Mouse (Mus musculus) kidney, postnatal 36 days (tissue): Measurements from ENCODE around the gene Gm47959.
"Not testable (repeated sequence)": the region's sequence is repeated elsewhere in the genome, so short reads cannot be mapped to it uniquely, and the experiment has no call there.

ENCODE experiments used
- DNase-seq, 2 experiments: peaks; one replicate each; pipeline ENCODE4 v3.0.0; 2021 to 2022; ENCODE audit warnings: mixed read lengths in 2 of 2

Gm47959 gene

DNA sequence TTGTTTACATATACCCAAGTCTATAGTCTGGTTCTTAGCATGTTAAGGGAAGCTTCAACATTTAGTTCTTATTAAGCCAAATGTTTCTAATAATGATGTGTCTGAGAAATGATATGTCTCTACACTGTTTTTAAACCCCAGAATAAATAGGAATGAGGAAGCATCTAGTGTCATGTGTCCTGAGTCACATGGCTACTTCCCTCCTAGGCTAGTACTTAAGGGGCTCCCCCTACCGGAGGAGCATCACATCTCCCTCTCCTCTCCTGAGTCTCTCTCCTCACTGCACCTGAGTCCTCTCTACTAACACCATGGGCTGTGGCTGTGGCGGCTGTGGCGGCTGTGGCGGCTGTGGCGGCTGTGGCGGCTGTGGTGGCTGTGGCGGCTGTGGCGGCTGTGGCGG, at the start of gene Gm47959:
TSS of gene Gm47959 (plus strand) at position 243 of the 400 bp plus-strand sequence.
- not testable (repeated sequence) for DNase-seq

DNA sequence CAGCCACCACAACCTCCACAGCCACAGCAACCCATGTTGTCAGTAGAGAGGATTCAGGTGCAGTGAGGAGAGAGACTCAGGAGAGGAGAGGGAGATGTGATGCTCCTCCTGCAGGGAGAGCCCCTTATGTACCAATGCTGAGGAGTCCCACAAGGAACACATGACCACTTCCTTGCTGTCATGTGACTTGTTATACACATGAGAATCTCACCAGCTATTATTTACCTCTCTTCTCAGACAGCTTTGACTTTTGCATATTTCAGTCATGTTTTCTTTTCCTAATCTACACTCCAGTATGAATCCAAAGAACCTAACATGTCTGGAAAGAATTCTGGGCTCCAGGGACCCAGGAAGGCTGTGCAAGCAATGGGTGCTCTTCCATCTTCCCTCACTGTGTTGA, 44.4 kb upstream of the Gm47959 start, which contains the start of gene Gm7544:
TSS of gene Gm7544 (minus strand) at position 101 of the 400 bp plus-strand sequence.
- not testable (repeated sequence) for DNase-seq

DNA sequence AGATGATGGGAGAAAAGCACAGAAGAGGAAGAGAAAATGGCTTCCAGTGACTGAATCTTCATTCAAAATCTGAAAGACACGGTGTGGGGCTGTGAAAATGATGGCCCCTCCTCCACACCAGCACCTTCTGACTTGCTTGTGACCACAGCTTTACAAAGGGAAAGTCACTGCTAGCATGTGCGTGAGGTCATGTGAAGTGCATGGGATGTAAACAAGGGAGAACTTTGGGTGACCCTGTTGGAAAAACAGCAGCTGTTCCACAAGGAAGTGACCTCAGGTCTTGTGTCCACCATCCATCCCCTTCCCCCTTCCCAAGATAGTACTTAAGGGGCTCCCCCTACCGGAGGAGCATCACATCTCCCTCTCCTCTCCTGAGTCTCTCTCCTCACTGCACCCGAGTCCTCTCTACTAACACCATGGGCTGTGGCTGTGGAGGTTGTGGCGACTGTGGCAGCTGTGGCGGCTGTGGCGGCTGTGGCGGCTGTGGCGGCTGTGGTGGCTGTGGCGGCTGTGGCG, 40.4 kb upstream of the Gm47959 start, which contains the start of gene Gm47955:
TSS of gene Gm47955 (plus strand) at position 417 of the 516 bp plus-strand sequence.
- no peak for DNase-seq

DNA sequence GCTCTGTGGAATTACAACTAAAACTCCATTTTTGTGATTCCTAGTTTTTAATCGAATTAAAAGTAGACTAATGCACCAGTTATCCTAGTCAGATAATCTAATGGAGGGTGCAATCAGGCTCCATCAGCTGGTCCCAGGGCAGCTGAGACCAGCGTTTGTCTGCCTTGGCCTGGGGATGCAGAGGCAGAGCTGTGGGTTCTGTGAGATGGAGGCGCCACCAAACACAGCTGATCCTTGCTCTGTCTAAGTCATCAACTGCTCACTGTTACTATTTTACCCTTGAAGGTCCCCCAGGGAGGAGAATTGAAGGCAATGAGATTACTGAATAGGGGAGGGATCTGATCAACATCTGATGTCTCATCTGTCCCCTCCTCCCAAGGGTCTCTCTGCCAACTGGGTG, 33.9 kb upstream of the Gm47959 start:
- no peak for DNase-seq

DNA sequence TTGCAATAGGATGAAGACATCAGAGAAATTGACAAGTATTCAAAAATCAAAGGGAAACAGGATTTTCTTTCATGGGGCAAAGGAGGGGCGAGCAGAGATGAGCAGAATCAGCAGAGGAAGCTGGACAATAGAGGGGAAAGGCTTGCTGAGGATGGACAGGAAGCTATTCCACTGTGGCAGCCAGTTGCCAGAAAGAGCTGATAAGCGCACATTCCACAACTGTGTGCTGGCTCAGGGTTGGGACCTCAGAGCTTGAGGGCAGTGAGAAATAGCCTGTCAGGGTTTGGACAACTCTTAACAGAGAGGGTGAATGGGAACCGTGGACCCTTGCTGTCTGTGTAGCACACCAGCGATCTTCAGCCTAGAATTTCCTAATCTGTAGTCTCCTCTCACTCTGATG, 28.3 kb upstream of the Gm47959 start:
- peak; percentile 26 to 32 for DNase-seq

DNA sequence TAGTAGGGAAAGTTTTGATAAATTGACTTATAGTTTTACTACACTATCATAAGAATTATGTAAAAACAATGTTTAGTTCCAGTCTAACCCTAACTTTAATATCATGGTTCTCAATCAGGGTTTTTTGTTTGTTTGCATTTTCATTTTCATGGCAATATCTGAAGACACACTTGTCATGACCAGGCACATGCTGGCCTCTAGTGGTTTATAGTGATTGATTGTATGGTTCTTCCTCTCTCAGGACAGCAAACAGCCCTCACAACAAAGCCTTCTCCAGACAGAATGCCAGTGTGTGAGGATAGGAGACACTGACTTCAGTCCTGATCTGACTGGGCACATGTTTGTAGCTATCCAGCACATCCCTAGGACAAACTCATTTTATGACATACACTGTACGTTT, 27.1 kb upstream of the Gm47959 start:
- peak; percentile 9 to 42 for DNase-seq

DNA sequence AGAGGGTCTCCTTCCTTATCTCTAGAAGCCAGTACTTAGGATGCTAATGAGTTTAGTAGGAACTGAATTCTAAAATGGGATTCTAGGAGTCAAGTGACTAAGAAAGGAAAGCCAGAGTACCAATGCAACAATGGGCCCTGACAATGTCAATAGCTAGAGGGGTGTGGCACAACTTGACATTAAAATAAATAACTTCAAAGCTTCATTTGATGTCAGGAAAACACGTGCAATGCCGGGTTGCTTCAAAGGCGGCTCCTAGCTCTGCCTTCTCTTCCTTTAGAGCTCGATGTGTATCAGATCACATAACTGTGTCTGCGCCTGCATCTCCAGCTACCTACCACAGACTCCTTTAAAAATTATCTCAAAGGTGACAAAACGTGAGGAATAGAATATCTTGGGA, 26.4 kb upstream of the Gm47959 start:
- no peak for DNase-seq

DNA sequence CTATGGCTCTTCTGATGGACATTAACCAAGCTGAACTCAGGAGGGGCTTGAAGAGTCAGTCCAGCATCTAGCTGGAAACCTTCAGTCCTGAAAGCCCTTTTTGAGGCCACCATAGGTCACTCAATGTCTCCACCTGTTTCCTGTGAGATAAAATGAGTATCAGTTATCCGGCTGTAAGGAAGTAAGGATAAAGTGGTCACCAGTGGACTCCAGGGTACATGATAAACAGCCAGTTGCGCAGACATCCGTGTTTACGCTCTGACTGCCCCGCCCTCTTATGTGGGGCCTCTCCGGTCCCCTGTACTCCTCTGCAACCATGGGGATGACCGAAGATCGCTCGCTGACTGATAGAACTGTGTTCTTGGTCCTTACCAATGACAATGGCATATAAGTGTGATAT, 26.0 kb upstream of the Gm47959 start:
- peak in 1 of 2 experiments; percentile 10 for DNase-seq

DNA sequence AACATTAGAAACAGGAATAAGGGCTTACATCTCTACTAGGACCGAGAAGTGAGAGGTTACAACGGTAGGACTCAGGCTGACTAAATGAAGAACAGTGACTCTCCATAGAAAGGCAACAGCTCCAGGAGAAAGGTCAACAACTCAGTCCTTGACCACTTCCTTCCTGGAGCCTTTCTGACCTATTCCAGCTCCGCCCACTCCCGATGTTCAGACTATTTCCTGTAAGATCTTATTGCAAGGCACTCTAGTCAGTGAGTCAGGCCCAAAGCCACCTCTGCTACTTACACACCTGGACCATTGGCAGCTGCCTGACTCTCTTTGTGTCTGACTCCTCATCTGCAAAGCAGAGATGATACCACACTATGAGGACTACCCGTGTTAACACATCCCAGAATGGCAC, 24.6 kb upstream of the Gm47959 start:
- peak; percentile 21 to 29 for DNase-seq

DNA sequence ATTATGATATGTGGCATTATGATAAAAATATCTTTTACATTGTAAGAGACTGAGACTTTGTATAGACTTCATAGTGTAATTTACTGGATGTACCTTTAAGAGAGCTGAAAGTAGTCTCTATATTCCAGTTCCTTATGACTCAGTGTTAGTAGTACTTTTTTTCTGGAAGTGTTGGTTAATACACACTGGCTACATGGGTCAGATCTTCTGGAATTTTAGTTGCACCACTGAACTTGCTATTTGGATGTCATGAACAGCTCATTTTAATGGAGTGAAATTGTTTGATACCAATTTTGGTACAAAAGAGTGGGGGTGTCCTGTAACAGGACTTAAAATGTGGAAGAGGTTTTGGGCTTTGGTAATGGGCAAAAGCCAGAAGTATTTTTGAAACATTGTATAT, 22.5 kb upstream of the Gm47959 start:
- no peak for DNase-seq

DNA sequence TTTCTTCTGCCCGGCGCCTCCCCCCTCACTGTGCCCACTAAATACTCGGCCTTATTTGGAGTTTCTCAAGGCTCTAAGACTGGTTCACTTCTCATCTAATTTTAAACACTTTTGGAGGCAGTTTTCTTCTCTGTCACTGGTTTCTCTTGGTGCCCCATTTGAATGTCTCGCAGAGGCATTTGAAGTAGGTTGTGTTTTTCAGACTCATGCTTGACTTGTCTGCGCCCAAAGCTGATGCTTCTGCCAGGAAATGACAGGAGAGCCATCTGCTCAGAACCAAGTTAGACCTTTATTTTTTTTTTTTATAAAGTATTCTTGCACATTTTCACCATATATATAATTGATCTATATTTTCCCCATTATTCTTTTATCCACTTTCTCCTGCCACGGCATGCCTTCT, 13.6 kb upstream of the Gm47959 start:
- no peak for DNase-seq

DNA sequence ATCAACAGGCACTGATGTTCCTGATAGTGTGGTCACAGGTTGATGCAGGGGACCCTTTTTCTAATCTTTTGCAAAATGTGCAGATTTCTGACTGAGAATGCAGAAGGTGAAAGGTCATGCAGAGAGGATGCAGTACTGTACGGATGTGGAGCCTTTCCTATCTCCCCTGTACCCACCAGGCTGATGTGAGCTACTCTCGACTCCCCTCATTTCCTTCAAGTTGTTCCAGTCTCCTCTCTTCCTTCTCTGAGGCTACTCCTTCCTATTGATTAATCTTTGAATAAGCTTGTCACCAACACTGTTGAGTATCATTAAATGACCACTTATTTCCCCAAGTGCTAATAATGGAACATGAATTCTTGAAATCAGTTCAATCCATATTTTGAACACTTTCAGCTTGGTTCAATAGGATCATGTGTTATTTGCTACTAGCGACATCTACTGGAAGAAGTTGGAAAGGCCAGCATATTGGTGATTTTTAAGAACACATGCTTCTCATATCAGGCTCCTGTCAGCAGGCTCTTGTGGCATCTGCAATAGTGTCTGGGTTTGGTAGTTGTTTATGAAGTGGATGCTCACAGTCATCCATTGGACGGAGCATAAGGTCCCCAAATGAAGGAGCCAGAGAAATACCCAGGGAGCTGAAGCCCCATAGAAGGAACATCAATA, 12.7 kb upstream of the Gm47959 start:
- peak; percentile 62 to 69 for DNase-seq

DNA sequence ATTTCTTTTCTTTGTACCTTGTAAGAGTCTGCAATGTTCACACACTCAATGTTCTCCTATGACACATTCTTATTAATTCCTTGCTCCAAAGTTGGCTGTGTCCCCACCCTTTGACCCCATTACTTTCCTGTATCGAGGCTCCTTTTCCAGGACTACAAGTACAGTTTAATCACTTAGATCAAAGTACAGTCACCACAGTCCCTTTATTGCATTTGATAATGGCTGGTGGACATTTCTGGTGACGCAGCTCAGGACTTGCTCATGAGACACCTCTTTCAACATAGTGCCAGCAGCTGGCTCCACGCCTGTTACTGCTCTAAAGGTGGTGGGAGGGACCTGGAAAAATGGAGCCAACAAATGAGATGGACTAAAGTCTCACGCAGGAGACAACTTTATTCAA, 9.3 kb upstream of the Gm47959 start:
- DNase-seq = peak; percentile 44 to 54

DNA sequence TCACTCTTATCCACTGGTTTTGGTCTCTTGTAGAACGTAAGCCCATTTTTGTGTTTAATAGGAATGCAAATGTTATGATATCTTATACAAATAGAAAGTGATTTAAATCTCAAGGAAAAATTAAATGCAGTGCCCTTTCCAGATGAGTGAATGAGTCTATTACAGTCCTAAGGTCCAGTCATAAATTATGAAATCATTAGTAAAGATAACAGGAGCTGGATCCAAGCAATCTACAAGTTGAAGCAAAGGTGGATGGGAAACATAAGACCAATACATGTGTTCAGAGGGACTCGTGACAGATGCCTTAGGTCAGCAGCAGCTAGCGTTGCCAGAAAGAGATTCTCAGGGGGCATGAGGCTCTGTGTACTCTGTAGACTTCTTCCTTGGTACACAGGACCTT, 8.8 kb upstream of the Gm47959 start:
- no peak for DNase-seq

DNA sequence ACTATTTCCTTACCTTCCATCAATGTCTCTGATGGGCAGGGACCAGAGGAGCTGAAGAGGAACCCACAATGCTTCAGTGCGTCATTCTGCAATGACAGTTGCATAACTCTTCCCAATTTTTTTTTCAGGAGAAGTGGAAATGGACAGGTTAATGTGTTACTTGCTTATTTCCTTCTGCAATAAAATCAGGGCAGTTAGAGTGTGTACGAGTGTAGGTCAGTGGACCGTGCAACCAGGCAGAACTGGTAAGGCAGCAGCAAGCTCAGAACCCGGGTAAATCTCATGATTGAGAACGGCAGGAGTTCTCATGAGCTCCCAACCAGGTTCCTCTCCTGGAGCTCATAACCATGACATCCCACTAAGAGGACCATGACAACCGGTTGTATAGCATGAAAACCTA, 8.3 kb upstream of the Gm47959 start:
- DNase-seq = peak; percentile 67 to 83

DNA sequence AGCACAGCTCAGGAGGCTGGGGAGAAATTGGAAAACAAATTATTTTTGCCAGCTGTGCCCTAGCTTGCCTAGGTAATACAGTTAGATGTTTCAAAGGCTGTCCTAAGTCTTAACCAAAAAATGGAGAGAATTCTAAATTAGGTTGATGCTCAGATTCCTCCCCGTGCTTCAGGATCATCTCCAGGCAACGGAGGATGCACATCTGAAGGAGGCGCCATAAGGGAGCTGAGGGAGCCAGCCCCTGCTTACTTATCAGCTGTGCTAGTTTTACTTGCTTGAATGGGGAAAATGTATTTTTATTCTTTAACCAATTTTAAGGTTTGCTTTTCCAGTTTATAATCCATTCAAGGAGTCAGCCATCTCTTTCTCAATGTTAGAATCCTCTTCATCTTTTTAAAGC, 6.4 kb upstream of the Gm47959 start:
- DNase-seq = no peak

DNA sequence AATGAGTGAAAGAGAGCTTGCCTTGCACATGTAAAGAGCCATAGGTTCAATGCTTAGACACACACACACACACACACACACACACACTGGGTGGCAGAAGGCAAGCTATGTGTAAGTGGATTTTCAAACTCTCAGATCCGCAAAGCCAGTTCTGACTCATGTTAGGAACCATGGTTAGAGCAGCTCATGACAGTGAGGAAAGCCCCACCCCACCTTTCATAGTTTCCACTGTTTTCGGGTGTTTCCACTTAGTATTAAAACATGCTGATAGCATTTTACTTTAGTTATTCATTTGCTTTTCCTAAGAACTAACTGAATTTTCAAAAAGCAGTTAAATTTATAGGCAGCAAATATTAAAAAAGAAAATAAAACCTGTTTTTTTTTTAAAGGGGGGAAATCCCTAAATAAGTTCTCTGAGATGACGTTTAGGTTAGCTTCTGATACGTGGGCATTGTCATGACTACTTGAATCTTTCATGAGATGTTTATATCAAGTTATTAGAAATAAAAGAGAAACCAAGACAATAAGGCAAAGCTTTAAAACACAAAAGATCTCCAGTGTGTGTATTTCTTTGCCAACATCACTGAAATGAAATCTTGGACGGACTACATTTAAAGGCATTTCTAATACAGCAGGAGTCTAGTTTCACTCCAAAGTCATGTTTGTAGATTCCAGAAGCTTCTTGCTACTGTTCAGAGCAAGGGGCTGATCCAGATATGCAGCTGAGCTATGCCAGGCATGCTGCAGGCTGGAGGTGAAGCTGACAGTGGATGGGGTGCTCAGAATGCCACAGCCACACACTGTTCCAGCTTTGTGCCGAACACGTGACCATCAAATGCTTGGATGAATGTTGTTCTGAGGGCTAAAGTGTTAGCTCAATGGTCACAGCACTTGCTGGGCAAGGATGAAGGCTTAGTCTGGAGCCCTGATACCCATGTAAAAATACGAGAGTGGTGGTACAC, 6.2 kb downstream of the Gm47959 start:
- DNase-seq = no peak

DNA sequence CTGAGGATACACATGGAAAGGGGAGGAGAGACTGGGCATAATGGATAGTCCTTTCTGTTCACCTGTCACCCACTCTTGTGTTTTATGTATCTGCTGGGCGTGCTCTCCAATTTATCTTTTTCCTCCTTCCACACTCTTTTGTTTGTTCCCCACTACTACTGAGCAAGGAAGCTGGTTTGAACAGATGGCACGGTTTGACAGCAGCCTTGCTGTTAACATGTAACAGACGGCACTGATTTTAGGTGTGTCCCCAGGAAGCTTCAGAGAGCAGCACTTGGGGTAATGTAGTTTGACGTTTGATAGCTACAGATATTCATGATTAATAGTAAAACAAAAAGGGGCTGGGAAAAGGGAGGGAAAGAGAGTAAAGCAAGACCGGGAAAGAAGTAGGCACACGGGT, 7.1 kb downstream of the Gm47959 start:
- DNase-seq = no peak

DNA sequence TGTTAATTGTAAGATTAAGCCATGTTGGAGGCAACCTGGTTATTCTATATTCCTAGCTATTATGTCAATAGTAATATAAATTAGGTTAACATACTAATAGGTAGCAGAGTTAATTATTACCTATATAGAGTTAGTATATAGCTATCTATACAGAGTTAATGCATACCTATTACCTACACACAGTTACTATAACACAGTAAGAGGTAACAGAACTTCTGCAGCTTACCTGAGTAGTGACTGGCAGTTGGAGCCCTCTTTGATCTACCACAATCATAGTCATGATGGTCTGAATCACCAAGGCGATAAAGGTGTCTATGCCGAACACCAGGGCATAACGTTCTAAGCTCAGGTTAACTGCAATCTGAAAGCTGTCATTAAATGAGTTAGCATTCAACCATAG, 14.1 kb downstream of the Gm47959 start:
- no peak for DNase-seq

DNA sequence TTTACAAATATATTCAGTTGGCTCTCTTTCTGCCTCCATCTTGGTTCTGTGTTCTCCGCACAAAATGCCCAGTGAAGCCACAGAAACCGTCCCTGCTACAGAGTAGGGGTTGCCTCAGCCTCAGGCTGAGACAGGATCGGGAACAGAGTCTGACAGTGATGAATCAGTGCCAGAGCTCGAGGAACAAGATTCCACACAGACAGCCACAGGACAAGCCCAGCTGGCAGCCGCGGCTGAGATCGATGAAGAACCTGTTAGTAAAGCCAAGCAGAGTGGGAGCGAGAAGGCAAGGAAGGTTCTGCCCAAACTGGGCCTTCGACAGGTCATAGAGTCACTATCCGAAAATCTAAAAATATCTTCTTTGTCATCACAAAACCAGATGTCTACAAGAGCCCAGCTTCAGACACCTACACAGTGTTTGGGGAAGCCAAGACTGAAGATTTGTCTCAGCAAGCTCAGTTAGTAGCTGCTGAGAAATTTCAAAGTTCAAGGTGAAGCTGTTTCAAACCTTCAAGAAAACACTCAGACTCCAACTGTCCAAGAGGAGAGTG, 15.1 kb downstream of the Gm47959 start:
- peak in 1 of 2 experiments; percentile 51 for DNase-seq

DNA sequence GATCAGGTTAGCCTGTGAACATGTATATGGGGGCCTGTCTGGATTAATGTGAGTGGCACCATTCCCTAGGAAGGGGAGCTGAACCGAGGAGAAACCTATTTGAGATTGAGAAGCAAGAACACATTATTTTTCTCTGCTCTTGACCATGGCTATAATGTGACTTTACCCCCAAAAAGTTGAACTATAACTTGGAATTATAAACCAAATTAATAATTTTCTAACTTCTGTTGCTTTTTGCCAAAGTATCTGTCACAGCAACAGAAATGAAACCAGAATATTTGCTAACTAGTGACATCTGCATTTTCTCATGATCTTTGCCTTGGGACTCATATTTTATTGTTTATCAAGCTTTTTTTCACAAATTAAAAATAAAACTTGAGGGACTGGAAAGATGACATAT, 16.2 kb downstream of the Gm47959 start:
- peak in 1 of 2 experiments; percentile 13 for DNase-seq

DNA sequence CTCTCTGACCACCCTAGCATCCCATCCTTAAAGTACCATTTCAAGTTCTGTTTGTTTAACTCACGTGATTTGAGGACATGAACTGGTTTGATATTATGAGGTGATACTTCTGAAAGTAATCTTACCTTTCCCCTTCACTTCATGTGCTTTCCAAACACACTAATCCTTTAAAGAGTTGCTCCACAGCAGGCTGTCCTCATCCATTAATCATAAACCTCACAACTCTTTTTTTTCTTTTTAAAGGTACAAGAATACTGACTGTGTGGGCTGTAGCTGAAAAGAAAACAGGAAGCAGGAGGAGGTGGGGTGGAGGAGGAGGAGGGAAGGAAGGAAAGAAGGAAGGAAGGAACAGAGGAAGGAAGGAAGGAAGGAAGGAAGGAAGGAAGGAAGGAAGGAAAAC, 31.6 kb downstream of the Gm47959 start:
- DNase-seq = peak in 1 of 2 experiments; percentile 21

DNA sequence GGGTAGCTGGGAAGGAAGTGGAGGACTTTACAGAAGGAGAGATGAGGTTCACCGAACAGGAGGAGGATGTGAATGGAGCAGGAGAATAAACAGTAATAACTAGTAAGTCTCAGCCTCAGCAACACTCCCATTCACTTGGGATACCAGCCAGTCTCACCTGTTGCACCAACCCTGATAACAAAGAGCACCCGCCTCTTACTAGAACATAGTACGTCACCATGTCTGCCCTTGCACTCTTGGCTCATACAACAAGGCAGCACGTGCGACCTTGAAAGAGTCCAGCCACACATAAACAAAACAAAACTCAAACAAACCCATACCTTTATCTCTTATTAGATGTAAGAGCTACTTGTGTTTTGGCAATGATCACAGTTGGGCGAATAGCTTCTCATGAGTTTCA, 32.2 kb downstream of the Gm47959 start:
- DNase-seq = no peak
